Mouse (Mus musculus): ENCODE results near the gene Kcns1. TPM values are rescaled to one million over a fixed set of nuclear protein-coding genes. Genes with fewer than 3 reads are reported as not detected.

Gene Kcns1
- total RNA-seq, 2 experiments from 2014 or later = 0.90 to 1.4 TPM

DNA sequence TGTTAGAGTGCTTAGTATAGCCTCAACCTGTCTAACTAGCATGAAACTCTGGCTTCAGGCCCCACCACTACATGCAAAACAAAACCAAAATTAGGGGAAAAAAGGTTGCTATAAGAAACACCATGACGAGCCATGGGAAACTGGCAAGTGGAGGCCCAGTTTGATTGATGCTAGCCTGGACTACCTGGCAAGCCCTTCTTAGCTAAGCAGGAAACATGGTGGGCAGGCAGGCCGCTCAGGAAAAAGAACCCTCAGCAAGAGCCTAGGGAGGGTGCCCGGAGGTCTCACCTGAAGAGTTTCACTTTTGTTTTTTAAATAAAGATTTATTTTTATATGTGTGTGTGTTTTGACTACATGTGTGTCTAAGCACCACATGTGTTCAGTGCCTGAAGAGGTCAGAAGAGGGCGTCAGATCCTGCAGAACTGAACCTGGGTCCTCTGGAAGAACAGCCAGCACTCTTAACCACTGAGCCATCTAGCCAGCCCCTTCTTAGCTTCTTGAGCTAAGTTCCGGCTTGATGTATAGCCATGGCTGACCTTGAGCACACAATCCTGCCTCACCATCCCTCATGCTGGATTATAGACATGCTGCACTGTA lies 47.6 kb downstream of the Kcns1 start:
- no peak for DNase-seq

DNA sequence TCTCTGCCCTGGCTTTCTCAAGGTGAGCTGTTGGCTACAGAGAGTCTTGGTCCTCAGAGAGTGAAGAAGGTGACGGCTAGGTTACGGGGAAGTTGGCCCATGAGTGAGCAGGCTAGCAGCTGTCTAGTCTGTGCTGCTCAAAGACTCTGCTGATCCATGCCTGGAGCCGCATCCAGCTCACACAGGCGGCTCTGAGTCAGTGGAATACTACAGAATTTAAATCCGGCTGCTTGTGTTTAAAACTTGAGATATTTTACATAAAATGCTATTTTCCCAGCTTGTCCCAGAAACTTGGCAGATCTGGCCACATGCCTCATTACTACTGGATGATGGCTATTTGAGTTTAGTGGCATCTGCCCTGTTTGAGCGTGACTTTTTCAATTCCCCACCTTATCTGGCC lies 51.4 kb downstream of the Kcns1 start:
- no peak for DNase-seq

DNA sequence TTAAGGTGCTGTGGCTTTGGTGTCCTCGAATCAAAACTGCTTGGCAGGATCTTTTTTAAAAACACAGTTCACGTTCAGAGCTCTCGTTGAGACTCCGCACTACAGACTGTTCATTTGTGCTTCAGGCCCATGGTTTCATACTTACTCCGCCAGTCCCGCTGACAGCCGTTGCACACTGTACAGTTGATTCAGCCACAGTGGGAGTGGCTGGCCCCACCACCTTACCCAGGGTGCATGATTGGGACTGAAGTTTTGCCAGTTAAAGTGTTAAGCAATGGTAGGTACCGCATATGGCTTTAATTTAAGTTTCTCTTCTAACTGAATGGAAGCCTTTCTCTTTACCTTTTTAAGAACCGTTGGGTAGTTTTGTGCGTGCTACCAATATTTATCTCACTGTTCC lies 55.4 kb downstream of the Kcns1 start:
- DNase-seq = no peak

DNA sequence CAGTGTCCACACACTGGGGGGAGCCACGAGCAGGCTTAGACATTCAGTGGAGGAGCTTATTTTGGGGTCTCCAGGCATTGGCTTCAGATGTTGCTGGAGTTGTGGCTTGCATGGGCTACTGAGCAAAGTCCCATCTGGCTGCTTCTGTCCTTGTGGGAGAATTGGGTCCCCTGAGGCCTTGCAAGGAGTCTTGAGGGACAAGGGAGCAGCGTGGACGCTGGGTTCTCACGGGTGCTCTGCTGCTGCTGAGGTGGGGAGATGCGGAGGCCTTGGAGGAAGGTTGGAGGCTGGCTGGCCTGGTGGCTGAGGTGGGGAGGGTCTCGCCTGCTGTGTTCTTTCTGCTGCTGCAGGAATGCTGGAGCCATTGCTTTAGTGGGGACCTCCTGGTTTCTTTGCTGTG lies 56.9 kb downstream of the Kcns1 start:
- DNase-seq = no peak

Other genes with a start within 250 kb of the Kcns1 start
- 10 to 100 TPM; 39.6 to 54.5 TPM for gene Ywhab, start 176.2 kb downstream of the Kcns1 start, total RNA-seq (2021)
- 1 to 10 TPM in 1 of 2 experiments, not detected in 1; 1.5 TPM for gene Pabpc1l, start 145.7 kb downstream of the Kcns1 start, total RNA-seq (2021)
- 1 to 10 TPM; 7.7 to 8.8 TPM for gene Stk4, start 100.8 kb downstream of the Kcns1 start, total RNA-seq (2021)
- gene Tomm34, start 99.9 kb downstream of the Kcns1 start, total RNA-seq (2021) = 10 to 100 TPM; 10.6 to 13.5 TPM
- gene Wfdc5, start 11.6 kb upstream of the Kcns1 start, total RNA-seq (2021) = not detected
- not detected for gene Wfdc12, start 19.5 kb upstream of the Kcns1 start, total RNA-seq (2021)
- not detected for gene Wfdc15a, start 29.0 kb upstream of the Kcns1 start, total RNA-seq (2021)
- not detected for gene Wfdc15b, start 50.5 kb upstream of the Kcns1 start, total RNA-seq (2021)
- gene Svs2, start 67.4 kb upstream of the Kcns1 start, total RNA-seq (2021) = not detected
- not detected for gene Svs3b, start 85.5 kb upstream of the Kcns1 start, total RNA-seq (2021)
- gene Svs4, start 107.3 kb upstream of the Kcns1 start, total RNA-seq (2021) = not detected
- not detected for gene Svs3a, start 118.2 kb upstream of the Kcns1 start, total RNA-seq (2021)
- gene Svs6, start 145.6 kb upstream of the Kcns1 start, total RNA-seq (2021) = not detected
- gene Svs5, start 161.6 kb upstream of the Kcns1 start, total RNA-seq (2021) = not detected
- not detected for gene Slpi, start 218.0 kb upstream of the Kcns1 start, total RNA-seq (2021)
- not detected for gene Rbpjl, start 232.0 kb upstream of the Kcns1 start, total RNA-seq (2021)
- gene Matn4, start 234.0 kb upstream of the Kcns1 start, total RNA-seq (2021) = 1 to 10 TPM; 1.0 to 2.3 TPM

Measured in gastrocnemius, postnatal 25 days (tissue).